Mouse (Mus musculus) hindbrain, embryonic 11.5 days (tissue): ENCODE results near the gene Tex38. TPM values are rescaled to one million over a fixed set of nuclear protein-coding genes. Genes with fewer than 3 reads are reported as not detected.

Experiments used
- ATAC-seq: fragments of 200-750 bp; cut with Nextera tagmentation; 2 replicates; pipeline ENCODE4 v1.8.0; 2017; ENCODE audit warnings: mild to moderate bottlenecking, moderate TSS enrichment, moderate library complexity; ENCODE audit not compliant: low FRiP score
- DNase-seq: peaks from one replicate; pipeline ENCODE4 v3.0.0-alpha.2; 2015; ENCODE audit warnings: low spot score
- H3K27ac ChIP-seq: fragments of 300-500 bp; sonication (generic); 2 replicates; pipeline ENCODE4 v1.5.1; 2014; ENCODE audit warnings: mild to moderate bottlenecking, low read depth, low read length
- H3K27me3 ChIP-seq: fragments of 300-500 bp; sonication (generic); 2 replicates; pipeline ENCODE4 v1.6.1; 2014; ENCODE audit warnings: mild to moderate bottlenecking, low read length, moderate library complexity, mixed read lengths; ENCODE audit not compliant: control insufficient read depth, insufficient read depth
- H3K36me3 ChIP-seq: fragments of 300-500 bp; sonication (generic); 2 replicates; pipeline ENCODE4 v1.6.1; 2014; ENCODE audit warnings: mild to moderate bottlenecking, low read length, moderate library complexity, mixed read lengths; ENCODE audit not compliant: control insufficient read depth, insufficient read depth
- H3K4me1 ChIP-seq: fragments of 300-500 bp; sonication (generic); replicated peaks from 2 replicates; pipeline ENCODE4 v1.6.1; 2014; ENCODE audit warnings: low read length, mixed read lengths; ENCODE audit not compliant: control insufficient read depth, insufficient read depth
- H3K4me2 ChIP-seq: fragments of 300-500 bp; sonication (generic); replicated peaks from 2 replicates; pipeline ENCODE4 v1.6.1; 2014; ENCODE audit warnings: mild to moderate bottlenecking, low read depth, low read length
- H3K4me3 ChIP-seq: fragments of 300-500 bp; sonication (generic); 2 replicates; pipeline ENCODE4 v1.5.1; 2014; ENCODE audit warnings: low read depth, low read length
- H3K9ac ChIP-seq: fragments of 300-500 bp; sonication (generic); 2 replicates; pipeline ENCODE4 v1.6.1; 2014; ENCODE audit warnings: low read depth, low read length
- H3K9me3 ChIP-seq: fragments of 300-500 bp; sonication (generic); 2 replicates; pipeline ENCODE4 v1.6.1; 2016; ENCODE audit warnings: low read length; ENCODE audit not compliant: control insufficient read depth
- WGBS: fragments of 180-500 bp; shearing (Covaris S2); extraction: QIAGEN DNeasy Blood & Tissue Kit; methylation state at CpG from one replicate; pipeline ENCODE4 v1.1.7; 2014; 5-methylcytosine and 5-hydroxymethylcytosine counted together
- polyA plus RNA-seq: library from polyadenylated mRNA; unstranded; fragments of >200 nt; fragmentation: Nextera tagmentation; extraction: Ambion mirVana; gene quantifications from 2 replicates; pipeline ENCODE4 v1.2.1, GENCODE M21; 2014

The Tex38 gene
- polyA plus RNA-seq, 1 experiment from 2014 or later: 0.29 TPM

DNA sequence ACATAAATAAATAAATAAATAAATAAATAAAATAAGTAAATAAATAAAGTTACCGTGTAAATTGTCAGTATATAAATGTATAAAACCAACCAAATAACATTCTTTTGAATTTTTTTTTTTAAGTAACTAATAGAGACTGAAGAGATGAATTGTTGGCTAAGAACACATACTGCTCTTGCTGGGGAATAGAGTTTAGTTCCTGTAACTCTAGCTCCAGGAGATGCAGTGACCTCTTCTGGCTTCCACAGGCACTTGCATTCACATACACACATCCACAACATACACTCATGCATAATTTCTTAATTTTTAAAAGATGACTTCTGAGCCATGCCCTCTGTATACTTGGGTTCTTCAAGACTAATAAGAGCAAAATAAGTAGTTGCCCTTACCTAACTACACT is 26.0 kb downstream of the Tex38 start:
- no peaks in the 10 kb centered on the region for H3K4me1 ChIP-seq
- no peak overlapping the region for H3K9ac ChIP-seq
- DNase-seq (no peak), ATAC-seq (no peak)
- H3K36me3 ChIP-seq: 0 out of 2 replicates have a peak, but pooled peaks cover 5% of the 10 kb centered on the region
- no peak overlapping the region for H3K4me3 ChIP-seq
- H3K4me2 ChIP-seq: no peak overlapping the region
- no peaks in the 10 kb centered on the region for H3K27me3 ChIP-seq
- no peak overlapping the region for H3K27ac ChIP-seq
- 98% methylated on average over 1 of the region's 1 CpGs for WGBS
- H3K9me3 ChIP-seq: no peaks in the 10 kb centered on the region

DNA sequence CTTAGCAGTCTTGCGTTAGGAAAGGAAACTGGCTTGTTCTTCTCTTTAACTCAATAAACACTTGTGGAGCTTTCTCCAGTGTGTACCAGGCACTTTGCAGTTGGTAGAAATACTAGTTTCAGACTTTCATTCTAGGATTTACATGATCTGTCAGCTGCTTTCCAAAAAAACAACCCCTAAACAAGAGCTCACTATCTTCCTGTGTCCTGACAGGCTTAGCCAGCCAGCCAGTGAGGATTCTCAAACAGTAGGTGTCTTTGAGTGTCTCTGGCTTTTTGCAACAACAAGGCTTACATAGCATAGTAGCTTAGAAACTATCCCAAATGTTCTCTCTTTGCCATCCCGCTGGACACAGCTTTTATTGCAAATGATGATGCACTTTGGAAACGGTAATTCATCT is 26.7 kb downstream of the Tex38 start:
- ATAC-seq (no peak), DNase-seq (no peak)
- Histone ChIP-seq H3K36me3 (0 out of 2 replicates have a peak, but pooled peaks cover 5% of the 10 kb centered on the region), H3K4me3 (no peak overlapping the region), H3K9ac (no peak overlapping the region), H3K4me1 (no peaks in the 10 kb centered on the region), H3K27ac (no peak overlapping the region), H3K27me3 (no peaks in the 10 kb centered on the region), H3K9me3 (no peaks in the 10 kb centered on the region), H3K4me2 (no peak overlapping the region)
- WGBS: 96% methylated on average over 3 of the region's 3 CpGs

DNA sequence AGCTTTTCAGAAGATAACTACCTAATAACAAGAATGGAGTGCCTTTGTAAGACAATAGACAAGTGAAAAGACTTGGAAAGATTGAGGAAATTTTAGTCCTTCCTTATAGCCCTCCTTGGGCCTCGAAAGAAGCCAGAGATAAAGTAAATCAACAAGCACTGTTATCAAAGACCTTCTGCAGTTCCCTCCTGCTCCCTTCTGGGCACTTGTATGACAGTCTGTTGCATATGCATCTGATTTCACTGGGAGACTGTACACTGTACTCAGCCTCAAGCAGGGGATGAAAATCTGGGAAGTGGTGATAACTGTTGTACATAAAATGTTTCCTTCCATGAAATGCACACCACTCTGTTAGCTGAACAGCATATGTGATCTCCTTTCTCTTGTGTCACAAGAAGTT is 31.5 kb downstream of the Tex38 start:
- H3K4me3 ChIP-seq: no peak overlapping the region
- no peaks in the 10 kb centered on the region for H3K27me3 ChIP-seq
- H3K4me1 ChIP-seq: no peaks in the 10 kb centered on the region
- ATAC-seq: no peak
- H3K9me3 ChIP-seq: no peaks in the 10 kb centered on the region
- WGBS: 91% methylated on average over 1 of the region's 1 CpGs
- H3K36me3 ChIP-seq: peaks cover 3% of the 10 kb centered on the region; the same call in 1 of the 2 replicates
- H3K27ac ChIP-seq: no peak overlapping the region
- H3K4me2 ChIP-seq: no peak overlapping the region
- H3K9ac ChIP-seq: no peak overlapping the region
- no peak for DNase-seq

DNA sequence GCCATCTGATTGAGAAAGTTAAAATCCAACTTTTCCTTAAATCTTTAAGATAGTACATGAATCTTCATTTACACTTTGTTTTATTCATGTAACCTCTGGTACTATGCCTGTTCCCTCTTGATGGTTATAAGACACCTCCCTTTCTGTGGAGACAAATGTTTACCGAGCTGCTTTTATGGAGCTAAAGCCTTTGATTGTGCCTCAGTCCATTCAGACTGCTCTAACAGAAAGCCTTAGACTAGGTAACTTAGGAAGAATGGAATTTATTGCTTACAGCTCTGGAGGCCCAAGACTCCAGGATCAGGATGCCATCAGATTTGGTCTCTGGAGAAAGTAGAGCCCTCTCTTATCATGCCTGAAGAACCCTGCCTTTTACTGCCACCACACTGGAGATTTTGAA is 32.6 kb downstream of the Tex38 start:
- peaks cover 3% of the 10 kb centered on the region; the same call in 1 of the 2 replicates for H3K36me3 ChIP-seq
- WGBS: 62% methylated on average over 1 of the region's 1 CpGs
- H3K4me2 ChIP-seq: no peak overlapping the region
- no peaks in the 10 kb centered on the region for H3K4me1 ChIP-seq
- no peak for DNase-seq
- no peak overlapping the region for H3K9ac ChIP-seq
- no peak overlapping the region for H3K27ac ChIP-seq
- H3K4me3 ChIP-seq: no peak overlapping the region
- H3K27me3 ChIP-seq: no peaks in the 10 kb centered on the region
- no peaks in the 10 kb centered on the region for H3K9me3 ChIP-seq
- ATAC-seq: no peak

DNA sequence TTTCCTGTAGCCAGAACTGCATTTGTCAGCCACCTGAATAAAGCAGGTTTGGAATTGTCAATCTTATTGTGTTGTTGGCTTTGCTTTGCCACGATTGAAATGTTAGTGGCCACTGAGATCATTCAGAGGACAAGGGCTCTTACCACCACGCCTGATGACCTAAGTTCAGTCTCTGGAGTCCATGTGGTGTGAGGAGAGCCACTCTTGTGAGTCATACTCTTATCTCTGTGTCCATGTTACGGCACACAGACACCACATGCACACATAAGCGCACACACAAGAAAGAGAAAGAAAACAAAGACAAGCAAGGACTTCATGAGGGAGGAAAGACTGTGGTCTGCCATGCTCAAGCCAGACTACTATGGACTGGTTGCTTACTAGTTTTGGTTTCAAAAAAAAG is 37.7 kb downstream of the Tex38 start:
- no peak for ATAC-seq
- WGBS: 90% methylated on average over 4 of the region's 4 CpGs
- Histone ChIP-seq H3K36me3 (peaks cover 3% of the 10 kb centered on the region), H3K4me1 (peaks cover 2% of the 10 kb centered on the region; the same call in 1 of the 2 replicates), H3K9ac (no peak overlapping the region), H3K9me3 (no peaks in the 10 kb centered on the region), H3K4me3 (no peak overlapping the region), H3K4me2 (no peak overlapping the region), H3K27ac (no peak overlapping the region), H3K27me3 (no peaks in the 10 kb centered on the region)
- DNase-seq: no peak

DNA sequence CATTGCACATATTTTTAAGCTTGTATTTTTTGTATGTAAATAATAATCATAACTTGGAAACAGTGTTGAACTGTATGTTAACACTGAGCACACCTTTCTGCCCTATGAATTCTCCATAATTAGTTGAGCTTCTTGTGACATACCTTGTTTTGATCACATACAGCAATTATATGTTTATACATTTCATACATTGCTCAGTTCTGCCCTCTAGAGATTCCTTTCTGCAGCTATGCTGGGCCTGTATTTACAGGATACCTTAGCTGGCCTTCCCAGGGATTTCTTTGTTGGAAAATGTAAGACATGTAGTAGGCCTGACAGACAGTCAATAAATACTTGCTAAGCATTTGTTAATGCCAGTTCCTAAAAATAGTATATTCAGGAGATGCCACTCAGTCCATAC is 38.2 kb downstream of the Tex38 start:
- Histone ChIP-seq H3K27me3 (no peaks in the 10 kb centered on the region), H3K4me2 (no peak overlapping the region), H3K4me1 (peaks cover 2% of the 10 kb centered on the region; the same call in 1 of the 2 replicates), H3K9ac (no peak overlapping the region), H3K36me3 (peaks cover 3% of the 10 kb centered on the region), H3K27ac (no peak overlapping the region), H3K9me3 (no peaks in the 10 kb centered on the region), H3K4me3 (no peak overlapping the region)
- ATAC-seq: no peak
- no peak for DNase-seq

DNA sequence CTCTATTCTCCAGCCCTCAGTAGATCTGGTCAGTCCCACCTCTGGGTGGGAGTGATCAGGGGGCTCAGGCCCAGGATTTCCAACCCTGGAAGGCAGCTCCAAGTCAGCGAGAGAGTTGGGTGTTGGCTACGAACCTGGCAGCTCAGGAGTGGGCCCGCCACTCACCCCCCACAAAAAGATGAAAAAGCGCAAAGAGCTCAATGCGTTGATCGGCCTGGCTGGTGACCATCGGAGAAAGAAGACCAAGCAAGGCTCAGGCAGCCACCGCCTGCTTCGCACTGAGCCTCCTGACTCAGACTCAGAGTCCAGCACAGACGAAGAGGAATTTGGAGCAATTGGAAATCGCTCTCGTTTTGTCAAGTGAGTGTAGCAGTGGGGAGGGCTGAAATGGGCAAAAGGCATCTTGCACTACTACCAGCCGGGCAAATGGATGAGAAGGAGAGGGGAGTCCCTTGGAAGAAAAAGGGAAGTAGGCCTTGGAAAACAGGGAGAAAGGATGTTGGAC is 42.3 kb downstream of the Tex38 start:
- H3K9me3 ChIP-seq: no peaks in the 10 kb centered on the region
- H3K9ac ChIP-seq: peak overlapping the region; percentile 65; the same call in 1 of the 2 replicates
- H3K4me2 ChIP-seq: peak overlapping the region; percentile 39
- no peak overlapping the region for H3K27ac ChIP-seq
- WGBS: 56% methylated on average over 13 of the region's 13 CpGs
- H3K4me1 ChIP-seq: peaks cover 2% of the 10 kb centered on the region; the same call in 1 of the 2 replicates
- H3K27me3 ChIP-seq: no peaks in the 10 kb centered on the region
- peaks cover 3% of the 10 kb centered on the region; the same call in 1 of the 2 replicates for H3K36me3 ChIP-seq
- peak overlapping the region; percentile 62 for H3K4me3 ChIP-seq
- ATAC-seq (no peak), DNase-seq (no peak)

DNA sequence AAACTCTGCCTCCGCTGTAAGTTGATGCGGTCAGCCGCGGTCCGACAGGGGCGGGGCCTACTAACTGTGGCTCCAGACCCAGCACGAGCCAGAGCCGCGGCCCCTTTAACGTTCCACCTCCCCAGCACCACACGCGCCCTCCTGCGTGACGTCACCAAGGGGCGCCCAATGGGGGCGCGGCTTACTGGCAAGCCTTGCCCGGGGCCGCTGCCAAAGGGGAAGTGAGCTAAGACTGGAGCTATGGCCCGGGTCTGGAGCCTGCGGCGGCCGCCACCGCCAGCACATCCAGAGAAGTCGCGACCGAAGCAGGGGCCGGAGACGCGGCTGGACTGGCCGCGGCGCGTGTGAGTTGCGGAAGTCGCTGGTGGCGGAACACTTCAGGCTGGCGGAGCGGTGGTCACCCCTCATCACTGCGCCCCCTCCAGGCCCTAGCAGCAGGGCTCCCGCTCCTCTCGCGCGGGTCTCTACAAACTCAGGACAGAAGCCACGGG is 43.2 kb downstream of the Tex38 start, which contains the start of gene Efcab14:
Gene Efcab14 (plus strand): TSS at position 194 of the 491 bp plus-strand sequence.
- Histone ChIP-seq H3K4me2 (peak within 1 kb of the TSS; percentile 39), H3K9ac (peak within 1 kb of the TSS; percentile 65), H3K27ac (peak within 1 kb of the TSS; percentile 51; the same call in 1 of the 2 replicates), H3K4me3 (peak within 1 kb of the TSS; percentile 62), H3K27me3 (no peaks in the 10 kb centered on the region), H3K36me3 (peaks cover 3% of the 10 kb centered on the region; the same call in 1 of the 2 replicates), H3K4me1 (peaks cover 2% of the 10 kb centered on the region; the same call in 1 of the 2 replicates), H3K9me3 (no peaks in the 10 kb centered on the region)
- DNase-seq: peak; percentile 99
- under 1% methylated on average over 36 of the region's 45 CpGs for WGBS
- ATAC-seq: peak; percentile 100

DNA sequence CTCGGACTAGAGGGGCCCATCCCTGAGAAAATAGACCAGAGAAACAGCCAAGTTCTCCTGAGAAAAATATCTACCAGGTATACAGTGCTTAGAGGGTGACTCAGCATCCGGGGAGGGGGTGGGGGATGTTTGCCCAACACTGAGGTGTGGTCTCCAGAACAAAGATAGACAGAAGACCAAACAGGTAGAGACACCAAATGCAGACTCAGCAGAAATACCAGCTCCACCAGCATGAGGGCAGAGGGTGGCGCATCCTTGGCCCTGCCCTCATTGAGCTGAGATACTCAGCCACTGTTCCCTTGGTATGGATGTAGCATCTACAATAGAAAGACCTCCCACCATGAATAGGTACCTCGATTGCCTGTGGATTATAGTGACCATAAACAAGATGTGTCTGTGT is 46.0 kb downstream of the Tex38 start:
- no peaks in the 10 kb centered on the region for H3K36me3 ChIP-seq
- no peak overlapping the region for H3K4me3 ChIP-seq
- ATAC-seq (no peak), DNase-seq (no peak)
- H3K27me3 ChIP-seq: no peaks in the 10 kb centered on the region
- no peaks in the 10 kb centered on the region for H3K9me3 ChIP-seq
- 75% methylated on average over 4 of the region's 4 CpGs for WGBS
- peaks cover 2% of the 10 kb centered on the region; the same call in 1 of the 2 replicates for H3K4me1 ChIP-seq
- H3K27ac ChIP-seq: no peak overlapping the region
- no peak overlapping the region for H3K9ac ChIP-seq
- H3K4me2 ChIP-seq: no peak overlapping the region
